Mouse (Mus musculus): Measurements from ENCODE around the gene Nol6. TPM values are rescaled to one million over a fixed set of nuclear protein-coding genes. Genes with fewer than 3 reads are reported as not detected.

The Nol6 gene
- polyA plus RNA-seq, 1 experiment = 22.2 TPM

DNA sequence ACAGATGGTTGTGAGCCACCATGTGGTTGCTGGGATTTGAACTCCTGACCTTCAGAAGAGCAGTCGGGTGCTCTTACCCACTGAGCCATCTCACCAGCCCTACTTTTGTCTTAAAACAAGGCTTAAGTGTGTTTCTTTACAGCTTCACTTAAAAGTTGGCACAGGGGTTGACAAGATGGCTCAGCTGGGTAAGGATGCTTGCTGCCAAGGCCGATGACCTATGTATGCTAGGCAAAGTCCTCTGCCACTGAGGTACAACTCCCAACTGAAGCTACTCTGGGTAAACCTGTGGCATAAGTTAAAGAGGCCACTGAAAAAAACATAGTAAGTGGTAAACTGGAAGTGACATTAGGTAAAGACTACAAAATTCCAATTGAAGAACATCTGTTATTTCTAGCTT, 18.3 kb upstream of the Nol6 start:
- Histone ChIP-seq H3K36me3 (replicated peaks; ENCODE audit: low read length) (peaks cover 57% of the 10 kb centered on the region), H3K9me3 (no peaks in the 10 kb centered on the region), H3K4me1 (peaks cover 40% of the 10 kb centered on the region), H3K4me3 (replicated peaks) (no peak overlapping the region), H3K27me3 (replicated peaks) (no peaks in the 10 kb centered on the region)
- TF ChIP-seq GATA1 (IDR thresholded peaks at IDR 0.05; ENCODE audit: borderline replicate concordance, low read length) = no peak
- TF ChIP-seq FLI1 (IDR thresholded peaks at IDR 0.05; ENCODE audit: low read length) = no peak

DNA sequence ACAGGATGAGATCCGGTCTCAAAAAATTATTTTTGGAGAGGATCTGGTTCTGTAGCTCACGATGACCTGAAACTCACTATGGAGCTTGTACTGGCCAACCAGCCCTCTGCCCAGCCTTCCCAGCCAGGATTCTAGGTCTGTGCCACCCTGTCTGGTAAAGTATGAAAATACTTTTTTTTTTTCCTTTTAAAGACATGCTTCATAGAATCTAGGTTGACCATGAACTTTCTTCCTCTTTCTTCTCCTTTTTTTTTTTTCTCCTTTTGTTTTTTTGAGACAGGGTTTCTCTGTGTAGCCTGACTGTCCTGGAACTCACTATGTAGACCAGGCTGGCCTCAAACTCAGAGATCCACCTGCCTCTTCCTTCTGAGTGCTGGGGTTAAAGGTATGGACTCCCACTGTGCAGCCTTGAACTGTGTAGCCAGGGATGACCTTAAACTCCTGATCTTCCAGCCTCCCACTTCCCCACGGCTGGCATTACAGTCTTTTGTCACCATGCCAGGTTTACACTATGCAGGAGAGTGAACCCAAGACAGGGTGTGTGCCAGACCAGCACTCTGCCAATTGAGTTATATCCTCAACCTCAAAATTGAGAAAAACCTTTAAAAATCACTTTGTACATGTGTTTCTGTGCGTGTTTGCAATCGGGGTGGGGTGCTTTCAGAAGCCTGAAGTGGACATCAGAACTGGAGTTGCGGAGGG, 16.1 kb upstream of the Nol6 start:
- H3K27me3 ChIP-seq (replicated peaks) = no peaks in the 10 kb centered on the region
- no peak overlapping the region for H3K4me3 ChIP-seq (replicated peaks)
- no peak for TF ChIP-seq FLI1 (IDR thresholded peaks at IDR 0.05; ENCODE audit: low read length)
- no peak for TF ChIP-seq GATA1 (IDR thresholded peaks at IDR 0.05; ENCODE audit: borderline replicate concordance, low read length)
- H3K4me1 ChIP-seq = peaks cover 37% of the 10 kb centered on the region
- H3K36me3 ChIP-seq (replicated peaks; ENCODE audit: low read length) = peaks cover 49% of the 10 kb centered on the region
- no peaks in the 10 kb centered on the region for H3K9me3 ChIP-seq

DNA sequence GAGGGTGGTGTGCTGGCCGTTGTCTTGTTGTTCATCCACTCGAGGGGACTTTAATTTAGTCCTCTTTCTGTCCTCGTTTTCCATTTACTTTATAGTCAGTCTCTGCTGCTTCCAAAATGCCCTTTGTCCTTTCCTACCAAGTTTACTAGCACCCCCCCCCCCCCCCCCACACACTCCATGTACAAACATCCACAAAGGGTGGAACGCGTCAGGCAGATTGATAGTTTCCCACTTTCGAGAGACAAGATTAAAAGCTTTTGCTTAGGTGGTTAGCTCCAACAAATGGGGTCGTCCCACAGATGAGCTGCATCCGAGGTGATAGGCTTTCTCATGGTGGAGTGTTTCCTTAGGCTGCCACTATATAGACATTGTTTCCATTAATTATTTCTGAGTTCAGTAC, 12.6 kb upstream of the Nol6 start:
- Histone ChIP-seq H3K27me3 (replicated peaks) (no peaks in the 10 kb centered on the region), H3K4me1 (peaks cover 37% of the 10 kb centered on the region), H3K9me3 (no peaks in the 10 kb centered on the region), H3K4me3 (replicated peaks) (peak overlapping the region; percentile 96), H3K36me3 (replicated peaks; ENCODE audit: low read length) (peaks cover 25% of the 10 kb centered on the region)
- TF ChIP-seq GATA1 (IDR thresholded peaks at IDR 0.05; ENCODE audit: borderline replicate concordance, low read length) (no peak), FLI1 (IDR thresholded peaks at IDR 0.05; ENCODE audit: low read length) (no peak)

DNA sequence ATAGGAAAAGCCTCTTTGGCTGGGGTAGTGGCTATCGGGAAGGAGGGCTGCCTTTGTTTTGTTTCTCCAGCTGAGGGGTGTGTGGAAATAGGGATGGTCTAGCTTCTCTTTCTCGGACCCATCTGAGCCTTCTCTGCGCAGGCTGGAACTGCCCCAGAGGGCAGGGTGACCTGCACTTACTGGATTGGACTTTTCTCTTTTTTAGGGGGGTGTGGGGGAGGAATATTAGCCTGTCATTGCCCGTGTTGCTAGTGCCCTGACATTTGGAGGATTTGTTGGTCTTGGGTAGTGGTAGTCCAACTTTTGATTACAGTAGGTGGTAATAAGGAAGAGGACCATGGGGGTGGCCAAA, 12.2 kb upstream of the Nol6 start:
- Histone ChIP-seq H3K36me3 (replicated peaks; ENCODE audit: low read length) (peaks cover 25% of the 10 kb centered on the region), H3K4me3 (replicated peaks) (peak overlapping the region; percentile 96), H3K4me1 (peaks cover 37% of the 10 kb centered on the region), H3K27me3 (replicated peaks) (no peaks in the 10 kb centered on the region), H3K9me3 (no peaks in the 10 kb centered on the region)
- no peak for TF ChIP-seq GATA1 (IDR thresholded peaks at IDR 0.05; ENCODE audit: borderline replicate concordance, low read length)
- no peak for TF ChIP-seq FLI1 (IDR thresholded peaks at IDR 0.05; ENCODE audit: low read length)

DNA sequence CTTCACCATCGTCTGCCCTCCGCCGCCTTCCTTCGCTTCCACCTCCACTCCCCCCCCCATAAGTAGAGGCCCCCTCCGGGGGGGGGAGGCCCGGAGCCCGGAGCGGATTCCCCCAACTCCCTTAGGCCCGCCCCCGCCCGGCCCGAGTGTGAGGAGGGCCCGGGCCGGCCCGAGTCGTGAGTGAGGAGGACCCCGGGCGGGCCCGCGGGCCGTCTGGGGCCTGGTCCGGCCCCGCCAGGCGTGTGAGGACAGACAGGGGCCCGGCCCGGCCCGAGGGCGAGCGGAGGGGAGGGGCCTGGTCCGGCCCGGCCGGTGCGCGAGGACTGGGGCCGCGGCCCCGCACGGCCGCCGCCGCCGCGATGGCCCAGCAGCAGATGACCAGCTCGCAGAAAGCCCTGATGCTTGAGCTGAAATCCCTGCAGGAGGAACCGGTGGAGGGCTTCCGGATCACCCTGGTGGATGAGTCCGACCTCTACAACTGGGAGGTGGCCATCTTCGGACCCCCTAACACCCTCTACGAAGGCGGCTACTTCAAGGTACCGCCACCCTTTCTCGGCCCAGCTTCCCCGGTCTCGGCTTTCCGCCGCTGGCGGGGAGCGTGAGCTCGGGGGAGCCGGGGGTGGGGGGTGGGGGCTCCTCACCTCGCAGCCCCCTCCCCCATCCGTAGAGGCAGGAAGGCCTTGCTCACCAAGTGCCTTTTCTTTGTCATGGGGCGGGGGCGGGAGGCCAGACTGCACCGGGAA, 11.6 kb upstream of the Nol6 start, which contains the start of gene Ube2r2:
Ube2r2 (plus strand) TSS at position 33 of the 743 bp plus-strand sequence.
- Histone ChIP-seq H3K4me3 (replicated peaks) (peak within 1 kb of the TSS; percentile 96), H3K27me3 (replicated peaks) (no peaks in the 10 kb centered on the region), H3K9me3 (no peaks in the 10 kb centered on the region), H3K4me1 (peaks cover 33% of the 10 kb centered on the region), H3K36me3 (replicated peaks; ENCODE audit: low read length) (peaks cover 20% of the 10 kb centered on the region)
- TF ChIP-seq FLI1 (IDR thresholded peaks at IDR 0.05; ENCODE audit: low read length) (no peak), GATA1 (IDR thresholded peaks at IDR 0.05; ENCODE audit: borderline replicate concordance, low read length) (no peak)

DNA sequence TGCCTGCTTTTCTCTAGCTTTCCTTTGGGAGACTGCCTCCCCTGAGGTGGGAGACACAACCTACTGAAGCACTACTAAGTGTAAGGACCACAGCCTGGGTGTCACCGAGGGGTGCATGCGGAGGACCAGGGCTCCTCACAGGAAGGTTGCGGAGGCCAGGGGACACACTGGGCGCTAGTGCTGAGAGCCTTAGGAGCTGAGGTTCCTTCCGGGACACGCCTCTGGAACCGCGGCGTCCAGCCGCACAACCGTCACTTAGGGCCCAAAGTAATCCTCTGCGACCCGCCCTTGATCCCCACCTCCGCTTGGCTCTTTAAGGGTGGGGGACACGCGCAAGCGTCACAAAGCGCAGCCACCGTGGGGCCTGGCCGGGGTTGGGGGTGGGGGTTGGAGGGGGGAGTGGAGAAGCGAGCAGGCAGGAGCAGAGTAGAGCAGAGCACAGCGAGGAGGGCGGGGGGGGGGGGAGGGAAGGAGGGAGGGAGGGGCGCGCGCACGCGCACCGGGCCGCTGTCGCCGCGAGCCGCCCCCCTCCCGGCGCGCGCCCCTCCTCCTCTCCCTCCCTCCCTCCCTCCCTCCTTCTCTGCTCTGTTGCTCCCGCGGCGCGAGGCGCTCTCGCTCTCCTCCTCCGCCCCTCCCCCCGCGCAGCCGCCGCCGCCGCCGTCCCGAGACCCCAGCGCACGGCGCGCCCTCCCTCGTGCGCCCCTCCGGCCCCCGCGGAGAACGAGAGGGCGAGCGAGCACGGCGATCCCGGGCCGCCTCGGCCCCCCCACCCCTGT, 10.9 kb upstream of the Nol6 start:
- H3K4me1 ChIP-seq = peaks cover 28% of the 10 kb centered on the region
- H3K4me3 ChIP-seq (replicated peaks) = peak overlapping the region; percentile 96
- H3K9me3 ChIP-seq = no peaks in the 10 kb centered on the region
- peaks cover 14% of the 10 kb centered on the region for H3K36me3 ChIP-seq (replicated peaks; ENCODE audit: low read length)
- no peaks in the 10 kb centered on the region for H3K27me3 ChIP-seq (replicated peaks)
- TF ChIP-seq FLI1 (IDR thresholded peaks at IDR 0.05; ENCODE audit: low read length) (no peak), GATA1 (IDR thresholded peaks at IDR 0.05; ENCODE audit: borderline replicate concordance, low read length) (no peak)

DNA sequence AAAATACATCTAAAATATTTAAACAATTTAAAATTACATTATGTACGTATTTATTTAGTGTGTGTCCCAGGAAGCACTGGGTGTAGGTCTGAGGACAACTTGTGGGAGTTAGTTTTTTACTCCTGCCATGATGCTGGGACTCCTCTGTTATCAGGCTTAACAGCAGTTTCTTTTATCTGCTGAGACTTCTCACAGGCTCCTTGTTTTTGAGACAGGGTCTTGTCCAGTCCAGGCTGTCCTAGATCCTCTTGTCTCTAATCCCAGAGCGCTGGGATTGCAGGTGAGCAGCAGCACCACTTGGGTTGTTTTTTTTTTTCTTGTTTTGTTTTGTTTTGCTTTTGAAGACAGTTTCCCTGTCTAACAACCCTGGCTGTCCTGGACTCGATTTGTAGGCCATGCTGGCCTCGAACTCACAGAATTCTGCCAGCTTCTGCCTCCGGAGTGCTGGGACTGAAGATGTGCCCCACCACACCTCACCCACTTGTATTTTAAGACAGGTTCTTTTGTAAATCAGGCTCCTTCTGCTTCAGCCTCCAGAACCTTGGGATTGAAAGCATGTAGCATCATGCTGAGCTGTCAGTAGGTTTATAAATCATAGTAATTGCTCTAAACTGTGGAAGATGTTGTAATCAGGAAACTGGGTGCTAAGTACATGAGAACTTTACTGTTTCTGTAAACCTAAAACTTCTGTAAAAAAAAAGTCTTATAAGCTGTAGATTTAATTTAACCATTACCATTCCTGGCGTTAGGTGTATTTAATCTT, 9.5 kb upstream of the Nol6 start:
- Histone ChIP-seq H3K27me3 (replicated peaks) (no peaks in the 10 kb centered on the region), H3K36me3 (replicated peaks; ENCODE audit: low read length) (peaks cover 5% of the 10 kb centered on the region), H3K4me1 (peaks cover 26% of the 10 kb centered on the region), H3K4me3 (replicated peaks) (no peak overlapping the region), H3K9me3 (no peaks in the 10 kb centered on the region)
- no peak for TF ChIP-seq GATA1 (IDR thresholded peaks at IDR 0.05; ENCODE audit: borderline replicate concordance, low read length)
- TF ChIP-seq FLI1 (IDR thresholded peaks at IDR 0.05; ENCODE audit: low read length) = no peak

DNA sequence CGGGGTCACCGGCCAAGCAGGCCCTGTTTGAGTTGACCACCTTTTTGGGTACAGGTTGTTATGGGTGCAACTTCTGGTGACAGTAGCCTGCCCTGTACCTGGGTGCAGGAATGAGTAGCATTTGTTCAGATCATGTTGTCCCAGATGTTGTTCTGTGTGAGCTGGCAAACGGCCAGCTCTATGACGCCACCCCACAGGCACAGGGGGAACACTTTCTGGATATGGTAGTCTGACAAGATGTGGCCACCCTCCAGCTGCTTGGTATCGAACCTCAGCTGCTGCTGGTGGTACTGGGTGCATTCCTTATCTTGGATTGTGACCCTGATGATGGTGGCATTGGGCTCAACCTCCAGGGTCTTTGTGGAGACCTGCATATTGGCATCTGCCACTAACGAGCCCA, 8.2 kb upstream of the Nol6 start:
- H3K4me3 ChIP-seq (replicated peaks) = no peak overlapping the region
- no peaks in the 10 kb centered on the region for H3K36me3 ChIP-seq (replicated peaks; ENCODE audit: low read length)
- no peaks in the 10 kb centered on the region for H3K27me3 ChIP-seq (replicated peaks)
- TF ChIP-seq FLI1 (IDR thresholded peaks at IDR 0.05; ENCODE audit: low read length) (no peak), GATA1 (IDR thresholded peaks at IDR 0.05; ENCODE audit: borderline replicate concordance, low read length) (no peak)
- H3K4me1 ChIP-seq = peaks cover 15% of the 10 kb centered on the region
- no peaks in the 10 kb centered on the region for H3K9me3 ChIP-seq

DNA sequence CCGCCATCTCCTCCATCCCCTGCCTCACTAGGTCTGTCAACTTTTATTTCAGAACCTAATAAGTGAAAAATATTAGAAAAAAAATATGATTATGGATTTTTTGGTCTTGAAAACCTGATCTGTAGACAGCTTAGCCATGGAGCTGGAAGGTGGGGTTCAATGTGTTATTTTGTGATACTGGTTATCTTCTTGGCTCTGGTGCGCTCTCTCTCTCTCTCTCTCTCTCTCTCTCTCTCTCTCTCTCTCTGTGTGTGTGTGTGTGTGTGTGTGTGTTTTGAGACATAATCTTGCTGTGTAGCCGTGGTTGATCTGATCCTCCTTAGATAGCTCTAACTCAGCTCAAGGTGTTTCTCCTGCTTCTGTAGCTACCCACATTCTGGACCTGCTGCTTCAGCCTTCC, 5.6 kb upstream of the Nol6 start:
- no peak overlapping the region for H3K4me3 ChIP-seq (replicated peaks)
- TF ChIP-seq GATA1 (IDR thresholded peaks at IDR 0.05; ENCODE audit: borderline replicate concordance, low read length) (no peak), FLI1 (IDR thresholded peaks at IDR 0.05; ENCODE audit: low read length) (no peak)
- H3K9me3 ChIP-seq = no peaks in the 10 kb centered on the region
- no peaks in the 10 kb centered on the region for H3K36me3 ChIP-seq (replicated peaks; ENCODE audit: low read length)
- H3K4me1 ChIP-seq = peaks cover 13% of the 10 kb centered on the region
- H3K27me3 ChIP-seq (replicated peaks) = no peaks in the 10 kb centered on the region

Measured in megakaryocyte, embryonic 14.5 days (primary cell).